Mouse (Mus musculus) stomach, postnatal 0 days (tissue): ENCODE data around the gene Copz2.

Source experiments
- CTCF ChIP-seq: IDR thresholded peaks from 2 replicates; pipeline ENCODE4 v1.5.1; 2016; ENCODE audit warnings: antibody characterized with exemption, low read depth, mild to moderate bottlenecking, moderate library complexity
- EP300 ChIP-seq: optimal IDR thresholded peaks from 2 replicates; pipeline ENCODE3; 2016; ENCODE audit warnings: antibody characterized with exemption

DNA sequence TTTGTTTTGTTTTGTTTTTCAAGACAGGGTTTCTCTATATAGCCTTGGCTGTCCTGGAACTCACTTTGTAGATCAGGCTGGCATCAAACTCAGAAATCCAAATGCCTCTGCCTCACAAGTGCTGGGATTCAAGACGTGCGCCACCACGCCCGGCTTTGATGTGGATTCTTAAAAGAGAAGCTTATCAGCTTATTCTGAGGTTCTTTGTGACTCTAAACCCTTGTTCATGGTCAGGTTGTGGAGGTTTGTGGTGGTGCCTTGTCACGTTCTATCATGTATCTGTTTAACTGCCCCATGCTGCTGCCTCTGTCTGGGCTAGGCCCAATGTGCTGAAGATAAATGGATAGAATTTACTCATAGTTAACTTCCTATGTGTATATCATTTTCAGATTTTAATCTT lies 44.1 kb upstream of the Copz2 start:
- TF ChIP-seq CTCF (no peak), EP300 (no peak)
